Mouse (Mus musculus) midbrain, embryonic 15.5 days (tissue): ENCODE data around the gene BC055324. TPM values are rescaled to one million over a fixed set of nuclear protein-coding genes. Genes with fewer than 3 reads are reported as not detected.
A peak's percentile ranks its signal among the peaks of the same experiment; 100 is the strongest.

Experiments used
- ATAC-seq: fragments of 200-750 bp; cut with Nextera tagmentation; replicated peaks from 2 replicates; pipeline ENCODE4 v1.8.0; 2017; ENCODE audit warnings: moderate TSS enrichment
- H3K27ac ChIP-seq: fragments of 300-500 bp; sonication (generic); 2 replicates; pipeline ENCODE4 v1.5.1; 2015; ENCODE audit warnings: mild to moderate bottlenecking, inconsistent platforms
- H3K27me3 ChIP-seq: fragments of 300-500 bp; sonication (generic); replicated peaks from 2 replicates; pipeline ENCODE4 v1.6.1; 2015; ENCODE audit warnings: inconsistent platforms
- H3K36me3 ChIP-seq: fragments of 300-500 bp; sonication (generic); replicated peaks from 2 replicates; pipeline ENCODE4 v1.6.1; 2015; ENCODE audit warnings: inconsistent platforms
- H3K4me1 ChIP-seq: fragments of 300-500 bp; sonication (generic); 2 replicates; pipeline ENCODE4 v1.6.1; 2015; ENCODE audit warnings: inconsistent platforms
- H3K4me2 ChIP-seq: fragments of 300-500 bp; sonication (generic); 2 replicates; pipeline ENCODE4 v1.6.1; 2015; ENCODE audit warnings: inconsistent platforms, mild to moderate bottlenecking, moderate library complexity
- H3K4me3 ChIP-seq: fragments of 300-500 bp; sonication (generic); 2 replicates; pipeline ENCODE4 v1.5.1; 2015; ENCODE audit warnings: mild to moderate bottlenecking, inconsistent platforms
- H3K9ac ChIP-seq: fragments of 300-500 bp; sonication (generic); 2 replicates; pipeline ENCODE4 v1.6.1; 2015; ENCODE audit warnings: mild to moderate bottlenecking, inconsistent platforms
- H3K9me3 ChIP-seq: fragments of 300-500 bp; sonication (generic); 2 replicates; pipeline ENCODE4 v1.6.1; 2016; ENCODE audit warnings: inconsistent platforms
- whole genome bisulfite sequencing: fragments of 180-500 bp; shearing (Covaris S2); methylation state at CpG from one replicate; pipeline ENCODE4 v1.1.7; 2015; ENCODE audit warnings: mixed read lengths; 5-methylcytosine and 5-hydroxymethylcytosine counted together
- polyA plus RNA-seq: library from polyadenylated mRNA; unstranded; fragments of >200 nt; fragmentation: Nextera tagmentation; extraction: Ambion mirVana; gene quantifications from 2 replicates; pipeline ENCODE4 v1.2.1, GENCODE M21; 2015

The BC055324 gene
- polyA plus RNA-seq, 1 experiment from 2014 or later, result 4.5 TPM

DNA sequence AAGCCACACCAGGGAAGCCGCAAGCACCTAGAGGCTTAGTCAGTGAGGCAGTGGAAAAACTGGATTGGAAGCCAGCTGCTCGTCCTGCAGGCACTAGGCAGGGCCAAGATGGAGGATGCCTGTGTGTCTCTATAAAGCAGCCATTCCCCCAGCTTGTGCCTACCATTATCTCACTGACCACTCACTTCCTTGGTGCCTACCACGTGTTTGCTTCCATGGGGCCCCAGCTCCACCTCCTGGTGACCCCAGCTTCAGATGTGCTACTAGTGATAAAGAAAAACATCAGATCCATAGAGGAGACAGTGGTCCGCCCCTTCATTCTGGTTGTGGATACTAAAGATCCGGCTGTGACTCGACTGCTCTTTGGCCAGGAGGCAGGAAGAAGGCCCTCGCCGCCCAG lies 62.8 kb downstream of the BC055324 start:
- Histone ChIP-seq H3K9me3 (no peaks in the 10 kb centered on the region), H3K27me3 (no peaks in the 10 kb centered on the region), H3K36me3 (peaks cover 24% of the 10 kb centered on the region), H3K27ac (no peak overlapping the region), H3K4me2 (no peak overlapping the region), H3K9ac (no peak overlapping the region), H3K4me3 (no peak overlapping the region), H3K4me1 (peaks cover 22% of the 10 kb centered on the region)
- ATAC-seq, result no peak
- 87% methylated on average over 8 of the region's 8 CpGs for WGBS

DNA sequence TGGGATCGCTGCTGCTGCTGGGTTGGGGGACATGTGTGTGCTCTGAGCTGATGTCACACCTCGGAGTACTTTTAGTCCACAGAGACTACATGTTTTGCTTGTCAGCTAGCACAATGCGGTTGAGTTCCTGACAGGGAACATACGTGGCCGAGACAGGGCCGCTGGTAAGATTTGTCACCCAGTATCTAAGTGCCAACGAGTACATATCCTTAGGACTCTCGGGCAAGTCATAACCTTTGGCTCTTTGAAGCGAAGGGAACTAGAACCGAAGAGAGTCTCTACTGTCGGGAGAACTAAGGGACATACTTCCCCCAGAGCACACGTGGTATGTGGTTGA lies 64.2 kb downstream of the BC055324 start:
- WGBS, result 7% methylated on average over 12 of the region's 12 CpGs
- ATAC-seq, result no peak; the same call in none of the 2 replicates
- peaks cover 10% of the 10 kb centered on the region; the same call in 1 of the 2 replicates for H3K36me3 ChIP-seq
- H3K4me2 ChIP-seq, result peak overlapping the region; percentile 73
- H3K9me3 ChIP-seq, result no peaks in the 10 kb centered on the region
- H3K4me1 ChIP-seq, result peaks cover 22% of the 10 kb centered on the region
- H3K9ac ChIP-seq, result peak overlapping the region; percentile 93
- H3K4me3 ChIP-seq, result peak overlapping the region; percentile 86
- 0 out of 2 replicates have a peak overlapping the region, but pooled peaks have one; percentile 84 for H3K27ac ChIP-seq
- no peaks in the 10 kb centered on the region for H3K27me3 ChIP-seq

DNA sequence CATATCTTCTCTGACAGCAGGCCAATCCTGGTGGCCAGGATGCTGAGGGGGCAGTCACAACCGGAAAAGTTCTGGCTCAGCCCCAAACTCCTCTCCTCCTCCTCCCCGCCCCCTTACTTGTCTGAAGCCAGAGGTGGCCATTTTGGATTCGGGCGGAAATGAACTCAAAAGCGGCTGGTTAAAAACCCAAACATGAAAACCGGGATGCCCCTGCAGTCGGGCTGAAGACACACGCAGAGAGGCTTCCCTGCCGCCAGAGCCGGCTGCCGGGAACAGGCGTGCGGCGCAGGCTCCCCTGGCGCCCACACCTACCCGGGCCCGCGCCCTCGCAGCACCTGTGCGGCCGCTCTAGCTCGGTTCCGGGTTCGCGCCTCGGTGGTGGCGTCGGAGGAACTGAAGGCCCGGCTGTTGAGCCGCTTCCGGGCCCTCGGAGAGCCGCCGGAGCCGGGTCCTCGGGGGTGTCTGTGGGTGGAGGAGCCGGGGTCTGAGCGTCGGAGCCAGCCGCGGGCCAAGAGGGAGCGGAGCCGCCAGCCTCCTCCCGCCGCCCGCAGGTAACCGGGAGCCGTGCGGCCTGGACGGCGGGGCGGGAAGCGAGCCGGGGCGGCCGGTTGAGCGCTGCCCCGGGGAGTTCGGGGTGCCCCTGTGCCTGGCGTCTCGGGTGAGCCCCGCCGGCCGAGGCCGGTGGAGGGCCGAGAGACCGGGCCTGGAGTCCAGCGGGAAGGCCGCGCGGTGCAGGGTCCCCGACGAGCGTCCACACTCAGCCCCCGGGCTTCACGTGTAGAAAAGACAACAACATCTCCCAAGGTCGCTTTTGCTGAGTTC lies 64.7 kb downstream of the BC055324 start:
- Histone ChIP-seq H3K4me1 (peaks cover 22% of the 10 kb centered on the region), H3K9me3 (no peaks in the 10 kb centered on the region), H3K36me3 (peaks cover 10% of the 10 kb centered on the region; the same call in 1 of the 2 replicates), H3K4me2 (peak overlapping the region; percentile 73), H3K9ac (peak overlapping the region; percentile 93), H3K27ac (peak overlapping the region; percentile 84), H3K4me3 (peak overlapping the region; percentile 86), H3K27me3 (no peaks in the 10 kb centered on the region)
- under 1% methylated on average over 76 of the region's 77 CpGs for WGBS
- peak; percentile 97 for ATAC-seq

DNA sequence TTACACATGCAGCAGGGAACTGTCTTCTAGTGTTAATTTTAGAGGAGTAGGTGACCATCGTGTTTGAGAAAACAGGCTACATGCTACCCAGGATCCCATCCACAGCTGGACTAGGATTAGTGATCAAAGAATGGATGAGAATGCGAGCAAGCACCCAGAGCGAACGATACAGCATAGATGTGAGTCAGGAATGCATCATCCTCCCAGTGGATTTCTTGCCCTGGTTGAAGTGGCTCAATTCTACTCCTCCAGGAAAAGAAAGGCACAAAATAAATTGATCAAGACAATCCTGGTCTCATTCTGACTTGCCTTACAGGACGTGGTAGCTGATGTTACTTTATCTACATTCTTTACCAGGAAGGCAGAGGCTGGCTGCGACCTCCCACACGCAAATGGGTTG lies 65.8 kb downstream of the BC055324 start, which contains the start of gene Scyl3:
TSS of gene Scyl3 (plus strand) at position 255 of the 400 bp plus-strand sequence.
- peak within 1 kb of the TSS; percentile 93 for H3K9ac ChIP-seq
- no peaks in the 10 kb centered on the region for H3K27me3 ChIP-seq
- H3K4me1 ChIP-seq, result peaks cover 22% of the 10 kb centered on the region
- ATAC-seq, result no peak
- H3K9me3 ChIP-seq, result no peaks in the 10 kb centered on the region
- H3K4me2 ChIP-seq, result peak within 1 kb of the TSS; percentile 73
- H3K27ac ChIP-seq, result peak within 1 kb of the TSS; percentile 84
- peak within 1 kb of the TSS; percentile 86 for H3K4me3 ChIP-seq
- peaks cover under 1% of the 10 kb centered on the region; the same call in 1 of the 2 replicates for H3K36me3 ChIP-seq
- WGBS, result 69% methylated on average over 7 of the region's 7 CpGs

DNA sequence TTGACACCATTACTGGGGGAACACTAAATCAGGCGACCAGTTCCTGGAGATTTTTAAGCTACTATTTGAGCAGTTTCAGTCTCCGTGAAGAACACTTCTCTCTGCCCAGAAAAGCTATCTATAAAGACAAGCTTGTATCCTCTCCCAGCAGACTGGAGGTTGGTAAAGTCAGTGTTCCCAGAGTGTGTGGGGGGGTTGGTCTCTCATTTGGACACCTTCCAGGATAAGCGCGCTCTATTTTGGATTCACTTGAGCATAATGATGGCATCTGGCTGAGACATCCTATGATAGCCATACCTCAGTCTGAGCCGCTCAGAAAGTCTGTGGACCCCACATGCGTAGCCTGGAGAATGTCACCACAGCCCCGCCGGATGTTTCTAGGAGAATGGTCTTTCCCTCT lies 70.5 kb downstream of the BC055324 start:
- H3K4me1 ChIP-seq, result peaks cover 5% of the 10 kb centered on the region
- no peaks in the 10 kb centered on the region for H3K36me3 ChIP-seq
- no peak overlapping the region for H3K4me2 ChIP-seq
- H3K9me3 ChIP-seq, result no peaks in the 10 kb centered on the region
- no peaks in the 10 kb centered on the region for H3K27me3 ChIP-seq
- no peak overlapping the region for H3K9ac ChIP-seq
- 91% methylated on average over 8 of the region's 8 CpGs for WGBS
- ATAC-seq, result no peak
- H3K4me3 ChIP-seq, result no peak overlapping the region
- H3K27ac ChIP-seq, result no peak overlapping the region

DNA sequence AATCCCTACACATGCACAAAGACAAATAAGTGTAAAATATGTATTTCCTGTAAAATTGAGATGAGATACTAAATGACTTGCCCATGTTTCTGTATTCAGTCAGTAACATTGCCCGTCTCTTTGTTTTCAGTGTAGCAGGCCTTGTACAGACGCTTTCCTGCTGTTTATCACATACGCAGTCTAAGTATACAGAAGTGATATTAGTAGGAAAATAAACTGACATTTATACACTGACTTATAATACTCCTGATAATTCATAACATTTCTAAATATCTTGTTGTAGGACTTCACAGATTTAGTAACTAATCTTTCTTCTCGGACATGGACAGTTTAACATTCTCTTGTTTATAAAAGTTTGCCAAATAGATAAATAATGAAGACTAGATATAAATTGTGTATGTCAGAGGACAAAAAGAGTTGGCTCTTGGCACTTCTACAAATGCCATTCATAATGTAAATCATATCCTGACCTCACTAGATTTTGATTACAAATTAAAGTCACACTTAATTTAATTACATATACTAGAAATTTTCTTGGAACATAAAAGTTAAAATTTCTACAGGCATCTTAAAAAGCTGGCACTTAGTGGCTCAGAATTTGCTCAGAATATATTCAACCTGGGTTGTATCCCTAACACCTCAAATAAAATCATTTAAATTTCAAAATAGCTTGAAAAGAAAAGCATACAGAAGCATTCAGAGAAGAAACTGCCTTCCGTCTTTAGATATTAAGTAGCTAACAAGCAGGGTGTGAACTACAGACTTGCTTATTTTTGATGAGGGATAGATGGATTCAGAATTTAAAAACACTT lies 77.0 kb downstream of the BC055324 start:
- Histone ChIP-seq H3K4me1 (no peaks in the 10 kb centered on the region), H3K27me3 (no peaks in the 10 kb centered on the region), H3K27ac (no peak overlapping the region), H3K4me3 (no peak overlapping the region), H3K9ac (no peak overlapping the region), H3K9me3 (no peaks in the 10 kb centered on the region), H3K4me2 (no peak overlapping the region), H3K36me3 (peaks cover 16% of the 10 kb centered on the region; the same call in 1 of the 2 replicates)
- 97% methylated on average over 5 of the region's 5 CpGs for whole genome bisulfite sequencing
- no peak for ATAC-seq

DNA sequence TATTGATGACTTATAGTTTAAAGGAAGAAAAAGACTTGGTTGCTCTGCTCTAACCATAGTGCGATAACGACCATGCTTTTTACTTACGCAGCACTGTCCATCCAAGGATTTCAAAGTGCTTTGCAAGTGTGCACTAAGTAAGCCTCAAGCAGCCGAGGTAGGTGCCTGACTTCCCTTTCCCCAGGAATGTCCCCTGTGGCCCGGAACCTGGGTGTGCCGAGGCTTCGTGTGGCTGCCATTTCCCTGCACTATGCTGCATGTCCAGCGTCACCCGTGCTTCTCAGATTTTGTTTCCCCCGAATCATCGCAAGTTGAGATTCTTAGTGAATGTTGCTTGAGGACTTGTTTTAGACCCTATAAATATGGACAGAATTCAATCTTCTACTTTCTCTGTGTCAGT lies 82.6 kb downstream of the BC055324 start:
- Histone ChIP-seq H3K4me3 (no peak overlapping the region), H3K4me2 (no peak overlapping the region), H3K27me3 (no peaks in the 10 kb centered on the region), H3K9ac (no peak overlapping the region), H3K9me3 (no peaks in the 10 kb centered on the region), H3K27ac (no peak overlapping the region), H3K36me3 (peaks cover 7% of the 10 kb centered on the region; the same call in 1 of the 2 replicates), H3K4me1 (no peaks in the 10 kb centered on the region)
- 91% methylated on average over 11 of the region's 11 CpGs for WGBS
- ATAC-seq, result no peak

DNA sequence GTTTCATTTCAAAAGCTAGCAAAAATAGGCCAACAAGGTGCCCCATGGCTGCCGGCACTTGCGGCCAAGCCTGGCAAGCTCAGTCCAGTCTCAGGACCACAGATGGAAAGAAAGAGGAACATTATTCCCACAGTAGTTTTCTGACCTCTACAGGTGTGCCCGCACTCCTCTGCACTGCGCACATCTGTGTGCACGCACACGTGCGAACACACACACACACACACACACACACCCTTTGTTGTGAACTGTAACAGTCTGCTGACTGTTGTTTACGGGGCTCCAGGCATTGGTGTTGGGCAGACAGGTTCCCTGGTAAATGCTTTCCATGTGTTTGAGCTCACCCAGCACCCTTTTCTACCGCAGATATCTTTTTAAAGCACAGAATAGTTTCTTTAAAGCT lies 83.8 kb downstream of the BC055324 start:
- Histone ChIP-seq H3K9me3 (no peaks in the 10 kb centered on the region), H3K4me3 (no peak overlapping the region), H3K4me2 (no peak overlapping the region), H3K9ac (no peak overlapping the region), H3K27me3 (no peaks in the 10 kb centered on the region), H3K4me1 (no peaks in the 10 kb centered on the region), H3K27ac (no peak overlapping the region), H3K36me3 (peaks cover 3% of the 10 kb centered on the region; the same call in 1 of the 2 replicates)
- peak; percentile 41; the same call in 1 of the 2 replicates for ATAC-seq
- WGBS, result 93% methylated on average over 9 of the region's 9 CpGs

DNA sequence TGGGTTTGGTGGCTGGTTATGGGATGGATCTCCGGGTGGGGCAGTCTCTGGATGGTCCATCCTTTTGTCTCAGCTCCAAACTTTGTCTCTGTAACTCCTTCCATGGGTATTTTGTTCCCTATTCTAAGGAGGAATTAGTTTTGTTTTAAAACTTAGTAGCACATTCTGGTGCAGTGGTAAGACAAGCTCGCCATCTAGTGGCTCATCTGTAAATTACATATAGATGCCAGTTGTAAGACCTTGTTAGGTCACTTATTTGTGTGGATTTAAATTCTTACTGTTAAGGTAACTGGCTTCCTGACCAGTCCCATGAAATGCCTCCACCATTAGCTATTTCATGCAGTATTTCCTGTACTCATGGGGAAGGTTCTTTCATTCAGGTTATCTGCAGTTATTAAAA lies 84.3 kb downstream of the BC055324 start:
- H3K9me3 ChIP-seq, result no peaks in the 10 kb centered on the region
- H3K27me3 ChIP-seq, result no peaks in the 10 kb centered on the region
- H3K27ac ChIP-seq, result no peak overlapping the region
- no peaks in the 10 kb centered on the region; the same call in 1 of the 2 replicates for H3K36me3 ChIP-seq
- peak; percentile 80 for ATAC-seq
- H3K9ac ChIP-seq, result no peak overlapping the region
- no peaks in the 10 kb centered on the region for H3K4me1 ChIP-seq
- no peak overlapping the region for H3K4me2 ChIP-seq
- WGBS, result 9% methylated on average over 2 of the region's 2 CpGs
- no peak overlapping the region for H3K4me3 ChIP-seq

DNA sequence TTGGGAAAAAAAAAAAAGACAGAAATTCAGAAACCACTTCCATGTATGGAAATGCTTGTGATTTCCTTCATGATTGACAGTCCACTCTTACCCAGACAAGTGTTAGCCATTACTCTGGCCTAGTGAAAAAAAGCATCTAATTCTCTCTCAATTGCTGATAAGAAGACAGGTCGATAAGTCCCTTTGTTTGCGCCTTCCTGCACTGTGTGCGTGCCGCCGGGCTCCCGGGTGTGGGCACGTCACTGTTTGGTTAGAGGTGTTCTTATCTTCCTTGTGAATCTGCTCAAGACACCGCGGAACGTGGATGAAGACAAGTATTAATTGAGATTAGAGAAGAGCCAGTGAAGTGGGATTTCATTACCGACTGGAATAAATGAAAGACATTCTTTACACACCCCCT lies 86.2 kb downstream of the BC055324 start:
- no peak overlapping the region for H3K4me2 ChIP-seq
- WGBS, result 48% methylated on average over 11 of the region's 11 CpGs
- no peaks in the 10 kb centered on the region for H3K4me1 ChIP-seq
- no peaks in the 10 kb centered on the region for H3K9me3 ChIP-seq
- H3K27me3 ChIP-seq, result no peaks in the 10 kb centered on the region
- no peaks in the 10 kb centered on the region; the same call in 1 of the 2 replicates for H3K36me3 ChIP-seq
- H3K9ac ChIP-seq, result no peak overlapping the region
- H3K4me3 ChIP-seq, result no peak overlapping the region
- ATAC-seq, result peak; percentile 55; the same call in 1 of the 2 replicates
- H3K27ac ChIP-seq, result no peak overlapping the region

DNA sequence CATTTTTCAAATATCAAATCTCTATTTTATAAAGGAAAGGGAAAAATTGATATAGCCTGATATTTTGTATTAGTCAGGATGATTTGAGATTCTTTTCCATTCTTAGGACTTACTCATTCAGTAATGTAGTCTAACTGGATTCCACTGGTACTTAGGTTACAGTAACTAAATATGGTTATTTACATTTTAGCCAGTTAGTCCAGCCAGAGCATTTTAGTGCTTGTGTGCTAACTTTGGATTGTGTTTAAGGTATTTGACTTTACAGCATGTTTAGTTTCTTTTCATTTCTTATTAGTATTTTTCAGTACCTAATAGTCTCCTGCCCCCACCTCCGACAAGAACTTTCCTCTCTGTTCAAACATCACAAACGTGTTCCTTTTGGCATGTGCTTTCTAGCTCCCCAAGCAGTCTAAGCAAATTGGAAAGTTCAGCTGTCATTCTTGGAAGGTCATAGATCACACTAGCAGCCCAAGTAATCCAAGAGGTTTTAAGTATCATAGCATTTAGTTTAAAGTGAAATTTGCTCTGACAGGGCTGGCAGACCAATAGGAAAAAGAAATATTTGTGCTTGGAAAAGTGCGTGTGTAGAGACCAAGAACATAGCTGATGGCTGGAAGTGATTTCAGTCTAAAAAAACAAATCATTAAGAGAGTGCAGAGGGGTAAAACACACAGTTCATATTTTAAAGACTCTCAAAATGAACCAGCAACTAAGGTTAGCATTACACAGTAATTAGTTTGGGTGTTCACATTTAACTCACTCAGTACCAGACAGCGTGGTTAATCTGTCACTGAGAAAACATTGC lies 87.4 kb downstream of the BC055324 start:
- no peaks in the 10 kb centered on the region for H3K4me1 ChIP-seq

More for the DNA sequence above, 87.4 kb downstream of the BC055324 start:
- Histone ChIP-seq H3K4me3 (no peak overlapping the region), H3K27me3 (no peaks in the 10 kb centered on the region), H3K9me3 (no peaks in the 10 kb centered on the region), H3K9ac (no peak overlapping the region), H3K27ac (no peak overlapping the region), H3K36me3 (no peaks in the 10 kb centered on the region), H3K4me2 (no peak overlapping the region)
- ATAC-seq, result no peak
- WGBS, result 79% methylated on average over 4 of the region's 4 CpGs
